In genomic region chr19:53141251-53142072, GRCm38 (mm10) we compare ENCODE assay signal across 8 mouse cellular contexts. TPM values are rescaled to one million over a fixed set of nuclear protein-coding genes. Genes with fewer than 3 reads are reported as not detected.
DNase-seq lines count a peak whose midpoint lies in the region; ATAC-seq and TF ChIP-seq lines count a peak whose summit lies in the region.

No protein-coding gene starts in this region.

- no peaks in the 10 kb centered on the region for H3K36me3 ChIP-seq in E14TG2a.4 (ENCODE audit: insufficient read depth, low read length)
- H3K36me3 ChIP-seq in lung, embryonic 14.5 days (ENCODE audit: insufficient read depth), result no peaks in the 10 kb centered on the region

- peaks cover 30% of the 10 kb centered on the region for H3K27me3 ChIP-seq in E14TG2a.4 (ENCODE audit: insufficient read depth, low read length)
- H3K27me3 ChIP-seq in lung, embryonic 14.5 days (ENCODE audit: insufficient read depth, low read length), result no peaks in the 10 kb centered on the region

- no peak for TF ChIP-seq CTCF in E14TG2a.4 (conservative IDR thresholded peaks at IDR 0.05; ENCODE audit: low read length)
- no peak for TF ChIP-seq CTCF in lung, embryonic 14.5 days (IDR thresholded peaks at IDR 0.05; ENCODE audit: low read depth)
- TF ChIP-seq CTCF in olfactory bulb, adult 2 months (IDR thresholded peaks at IDR 0.05; ENCODE audit: insufficient read depth, low read depth, low read length), result 0 out of 2 replicates have a peak, but pooled peaks have one; percentile 1

- H3K4me1 ChIP-seq in E14TG2a.4 (replicated peaks; ENCODE audit: low read depth, low read length), result peaks cover 30% of the 10 kb centered on the region
- H3K4me1 ChIP-seq in lung, embryonic 14.5 days (ENCODE audit: insufficient read depth), result peaks cover 11% of the 10 kb centered on the region
- H3K4me1 ChIP-seq in olfactory bulb, adult 2 months (ENCODE audit: control insufficient read depth, insufficient read depth, low read length), result no peaks in the 10 kb centered on the region; the same call in 1 of the 2 replicates

- peak overlapping the region; percentile 96 for H3K27ac ChIP-seq in lung, embryonic 14.5 days (ENCODE audit: low read depth)
- peak overlapping the region; percentile 96 for H3K27ac ChIP-seq in olfactory bulb, adult 2 months (ENCODE audit: insufficient read depth, low read depth, low read length)

- peak overlapping the region; percentile 85 for H3K4me2 ChIP-seq in lung, embryonic 14.5 days

- WGBS in lung, embryonic 14.5 days, result 1% methylated on average over 23 of the region's 23 CpGs
- WGBS in olfactory bulb, adult 2 months, result under 1% methylated on average over 23 of the region's 23 CpGs

- peak overlapping the region; percentile 83 for H3K4me3 ChIP-seq in E14TG2a.4 (replicated peaks; ENCODE audit: low read length)
- peak overlapping the region; percentile 97 for H3K4me3 ChIP-seq in lung, embryonic 14.5 days (ENCODE audit: low read depth, low read length)
- H3K4me3 ChIP-seq in olfactory bulb, adult 2 months (ENCODE audit: insufficient read depth, low read depth, low read length), result peak overlapping the region; percentile 66

- no peak for TF ChIP-seq POLR2A in olfactory bulb, adult 2 months (IDR thresholded peaks at IDR 0.05; ENCODE audit: insufficient read depth, low read depth, low read length)

- ATAC-seq in frontal cortex, adult (ENCODE audit: low TSS enrichment), result peak; percentile 29
- ATAC-seq in lung, embryonic 14.5 days (ENCODE audit: insufficient read depth), result peak; percentile 12

- peak; percentile 62 for DNase-seq in cerebellum, adult 11 months
- peak; percentile 68 for DNase-seq in heart, postnatal 4 days
- DNase-seq in layer of hippocampus, adult 9-11 months, result peak; percentile 69
- DNase-seq in lung, embryonic 14.5 days, result peak; percentile 56
- DNase-seq in thymus, postnatal 0 days (ENCODE audit: low spot score), result peak; percentile 52

- H3K9me3 ChIP-seq in E14TG2a.4 (ENCODE audit: low read length), result no peaks in the 10 kb centered on the region
- H3K9me3 ChIP-seq in lung, embryonic 14.5 days (ENCODE audit: low read depth, low read length), result no peaks in the 10 kb centered on the region

- peak overlapping the region; percentile 79 for H3K9ac ChIP-seq in lung, embryonic 14.5 days

RNA-seq across cellular contexts. Expression of gene Add3, which starts 1.2 kb away (rescaled TPM):
- total RNA-seq in heart, postnatal 4 days (2021), result 100 to 1,000 TPM in 1 of 2 experiments, 10 to 100 TPM in 1; 99.0 to 102 TPM
- polyA plus RNA-seq in lung, embryonic 14.5 days (2014; fragmentation: Nextera tagmentation; extraction: Ambion mirVana), result 119 and 123 TPM in 2 replicates
- polyA plus RNA-seq in olfactory bulb, adult 2 months (2012; ENCODE audit: insufficient read depth, insufficient read length, low replicate concordance, missing spikeins), result not detected in 2 replicates
- 41.5 and 42.7 TPM in 2 replicates for polyA plus RNA-seq in thymus, postnatal 0 days (2015; fragmentation: Nextera tagmentation; extraction: Ambion mirVana)

Comparison
In these comparisons a context has a peak if more than half of its experiments do, and no peak if none do; other contexts are left out.
1. Peak in every context shown above with its lines: DNase-seq, ATAC-seq, H3K4me3 ChIP-seq and H3K27ac ChIP-seq.